ENCODE assay signal across 12 mouse cellular contexts in genomic region chr6:9697698-9698097, GRCm38 (mm10).
"Had no signal": no experiment of that assay in that cellular context is flagged by ENCODE, and none has a peak within 500 bp of the region (broad histone marks: within the 10 kb centered on the region; RNA-seq: fewer than 3 reads in every experiment).

No protein-coding gene starts in this region.

- DNase-seq: kidney, adult 8-10 months; kidney, postnatal 25 days; lung, adult 2 months; lung, postnatal 36 days; right cerebral cortex, adult 18-20 months; right cerebral cortex, postnatal 25 days; thymus, postnatal 36 days had no signal

- H3K27ac ChIP-seq: left cerebral cortex, adult 2 months; limb, embryonic 10.5 days; liver, embryonic 15.5 days had no signal

- H3K36me3 ChIP-seq: limb, embryonic 10.5 days; liver, embryonic 15.5 days had no signal

- H3K27me3 ChIP-seq: liver, embryonic 15.5 days had no signal

- H3K9me3 ChIP-seq: limb, embryonic 10.5 days; liver, embryonic 15.5 days had no signal

- H3K9ac ChIP-seq: liver, embryonic 15.5 days had no signal

- H3K4me2 ChIP-seq: liver, embryonic 11.5 days; liver, embryonic 15.5 days had no signal

- ATAC-seq: lung, postnatal 0 days had no signal

- H3K4me3 ChIP-seq: left cerebral cortex, adult 2 months; limb, embryonic 10.5 days; liver, embryonic 15.5 days had no signal

- H3K4me1 ChIP-seq: limb, embryonic 10.5 days; liver, embryonic 15.5 days had no signal
